Mouse (Mus musculus) limb, embryonic 14.5 days (tissue): Measurements from ENCODE around the gene Fhad1. TPM values are rescaled to one million over a fixed set of nuclear protein-coding genes. Genes with fewer than 3 reads are reported as not detected.
A peak's percentile ranks its signal among the peaks of the same experiment; 100 is the strongest.

ENCODE experiments used
- ATAC-seq: fragments of 200-750 bp; cut with Nextera tagmentation; 2 replicates; pipeline ENCODE4 v1.8.0; 2017; ENCODE audit warnings: low read depth, moderate number of reproducible peaks, moderate TSS enrichment; ENCODE audit not compliant: low FRiP score
- DNase-seq: peaks from one replicate; pipeline ENCODE4 v3.0.0-alpha.2; 2015; ENCODE audit warnings: low spot score
- H3K27ac ChIP-seq: fragments of 300-500 bp; sonication (generic); replicated peaks from 2 replicates; pipeline ENCODE4 v1.5.1; 2014; ENCODE audit warnings: low read depth, mild to moderate bottlenecking, low read length, moderate library complexity, mixed read lengths
- H3K27me3 ChIP-seq: fragments of 300-500 bp; sonication (generic); 2 replicates; pipeline ENCODE4 v1.6.1; 2014; ENCODE audit warnings: low read length, mixed read lengths; ENCODE audit not compliant: control insufficient read depth, insufficient read depth
- H3K36me3 ChIP-seq: fragments of 300-500 bp; sonication (generic); 2 replicates; pipeline ENCODE4 v1.6.1; 2014; ENCODE audit warnings: mild to moderate bottlenecking, low read length, moderate library complexity, mixed read lengths; ENCODE audit not compliant: control insufficient read depth, insufficient read depth
- H3K4me1 ChIP-seq: fragments of 300-500 bp; sonication (generic); 2 replicates; pipeline ENCODE4 v1.6.1; 2014; ENCODE audit warnings: antibody characterized with exemption, low read length, mixed read lengths; ENCODE audit not compliant: control insufficient read depth, insufficient read depth
- H3K4me2 ChIP-seq: fragments of 300-500 bp; sonication (generic); replicated peaks from 2 replicates; pipeline ENCODE4 v1.6.1; 2014; ENCODE audit warnings: low read depth, mild to moderate bottlenecking, low read length, moderate library complexity; ENCODE audit not compliant: severe bottlenecking
- H3K4me3 ChIP-seq: fragments of 300-500 bp; sonication (generic); replicated peaks from 2 replicates; pipeline ENCODE4 v1.5.1; 2014; ENCODE audit warnings: low read length
- H3K9ac ChIP-seq: fragments of 300-500 bp; sonication (generic); 2 replicates; pipeline ENCODE4 v1.6.1; 2014; ENCODE audit warnings: mild to moderate bottlenecking, low read depth, low read length, moderate library complexity; ENCODE audit not compliant: severe bottlenecking
- H3K9me3 ChIP-seq: fragments of 300-500 bp; sonication (generic); 2 replicates; pipeline ENCODE4 v1.6.1; 2016; ENCODE audit warnings: low read length; ENCODE audit not compliant: control insufficient read depth
- POLR2A ChIP-seq: fragments of 200-500 bp; IDR thresholded peaks from 2 replicates; pipeline ENCODE4 v1.8.0; 2012; ENCODE audit warnings: inconsistent platforms, mild to moderate bottlenecking, moderate library complexity, borderline replicate concordance; ENCODE audit not compliant: insufficient read depth, insufficient read length; ENCODE audit errors: extremely low read depth
- WGBS: fragments of 180-500 bp; shearing (Covaris S2); extraction: QIAGEN DNeasy Blood & Tissue Kit; methylation state at CpG from one replicate; pipeline ENCODE4 v1.1.7; 2014; 5-methylcytosine and 5-hydroxymethylcytosine counted together
- polyA plus RNA-seq, 2 experiments: library from polyadenylated mRNA; depleted of rRNA in 1 of 2; stranded (reverse) in 1 of 2; unstranded in 1 of 2; fragments of >200 nt; fragmentation: Nextera tagmentation in 1 of 2; extraction: Ambion mirVana in 1 of 2; gene quantifications; 2 replicates each; pipeline versions ENCODE4 v1.2.1 to v1.2.3; 2012 to 2014

Fhad1 gene
- polyA plus RNA-seq, 2 experiments: 2.7 to 3.1 TPM

DNA sequence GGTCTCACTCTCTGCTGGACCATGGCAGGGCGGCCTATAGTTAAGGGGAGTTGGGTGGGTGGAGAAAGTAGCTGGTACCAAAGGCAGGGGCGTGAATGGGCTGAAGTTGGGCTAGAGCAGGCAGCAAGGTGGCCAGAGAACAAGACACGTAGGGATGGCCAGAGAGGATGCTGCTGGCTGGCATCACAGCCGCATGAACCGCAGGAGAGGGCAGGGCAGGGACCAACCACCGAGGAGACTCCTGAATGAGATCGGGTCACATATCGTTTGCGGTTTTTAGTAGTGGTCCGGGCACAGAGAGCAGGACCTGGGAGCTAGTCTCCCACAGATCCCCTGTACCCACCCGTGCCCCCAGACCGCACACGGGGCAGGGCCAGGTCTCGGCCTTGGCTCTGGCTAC lies 155.5 kb downstream of the Fhad1 start:
- Histone ChIP-seq H3K9ac (no peak overlapping the region), H3K36me3 (peaks cover 26% of the 10 kb centered on the region), H3K27me3 (no peaks in the 10 kb centered on the region), H3K4me3 (no peak overlapping the region), H3K4me1 (no peaks in the 10 kb centered on the region), H3K4me2 (no peak overlapping the region), H3K27ac (no peak overlapping the region), H3K9me3 (no peaks in the 10 kb centered on the region)
- DNase-seq (no peak), ATAC-seq (no peak)
- 90% methylated on average over 14 of the region's 14 CpGs for WGBS
- no peak for TF ChIP-seq POLR2A

DNA sequence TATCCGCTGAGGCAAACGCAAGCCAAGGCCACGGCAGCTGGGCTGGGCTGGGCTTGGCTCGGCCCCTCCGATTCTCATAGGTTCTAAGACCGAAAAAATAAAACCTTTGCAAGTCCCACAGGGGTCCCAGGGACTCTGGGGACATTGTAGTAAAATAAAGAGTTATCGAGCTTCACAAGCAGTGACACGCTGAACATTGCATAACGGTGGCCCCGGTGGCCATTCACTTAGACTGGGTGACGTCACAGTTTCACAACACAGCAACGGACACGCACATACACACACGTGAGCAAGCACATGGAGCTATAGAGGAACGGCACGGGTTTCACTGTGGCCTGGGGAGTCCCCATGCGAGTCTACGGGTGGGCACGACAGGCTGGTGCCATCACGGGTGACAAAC lies 156.4 kb downstream of the Fhad1 start:
- H3K27me3 ChIP-seq: no peaks in the 10 kb centered on the region
- peaks cover 26% of the 10 kb centered on the region for H3K36me3 ChIP-seq
- no peak overlapping the region for H3K4me2 ChIP-seq
- DNase-seq (no peak), ATAC-seq (no peak)
- TF ChIP-seq POLR2A: no peak
- no peaks in the 10 kb centered on the region for H3K4me1 ChIP-seq
- no peaks in the 10 kb centered on the region for H3K9me3 ChIP-seq
- H3K4me3 ChIP-seq: no peak overlapping the region
- 92% methylated on average over 20 of the region's 20 CpGs for WGBS
- H3K27ac ChIP-seq: no peak overlapping the region
- H3K9ac ChIP-seq: no peak overlapping the region

DNA sequence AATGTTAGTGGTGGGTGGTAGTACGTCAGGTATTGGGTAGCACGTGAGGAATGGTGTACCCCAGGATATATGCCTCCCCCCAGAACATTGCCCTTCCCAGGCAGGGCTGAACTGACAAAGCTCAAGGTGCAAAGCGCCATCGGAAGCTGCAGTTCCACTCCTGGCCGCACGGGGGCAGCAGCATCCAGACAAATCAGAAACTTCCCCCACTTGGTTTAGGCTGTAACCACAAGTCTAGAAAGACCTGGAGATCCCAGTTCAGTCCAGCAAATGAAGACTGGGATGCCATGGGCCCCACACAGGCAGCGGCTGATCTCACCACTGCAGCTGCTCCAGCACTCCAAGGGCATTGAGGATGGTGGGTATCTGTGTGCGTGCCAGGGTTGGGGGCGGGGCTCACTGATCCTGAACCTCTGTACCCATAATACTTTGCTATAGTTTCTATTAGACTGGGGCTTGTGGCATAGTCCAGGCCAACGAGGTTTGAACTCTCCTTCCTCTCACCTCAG lies 157.4 kb downstream of the Fhad1 start:
- peak; percentile 79 for DNase-seq
- WGBS: 16% methylated on average over 10 of the region's 10 CpGs

DNA sequence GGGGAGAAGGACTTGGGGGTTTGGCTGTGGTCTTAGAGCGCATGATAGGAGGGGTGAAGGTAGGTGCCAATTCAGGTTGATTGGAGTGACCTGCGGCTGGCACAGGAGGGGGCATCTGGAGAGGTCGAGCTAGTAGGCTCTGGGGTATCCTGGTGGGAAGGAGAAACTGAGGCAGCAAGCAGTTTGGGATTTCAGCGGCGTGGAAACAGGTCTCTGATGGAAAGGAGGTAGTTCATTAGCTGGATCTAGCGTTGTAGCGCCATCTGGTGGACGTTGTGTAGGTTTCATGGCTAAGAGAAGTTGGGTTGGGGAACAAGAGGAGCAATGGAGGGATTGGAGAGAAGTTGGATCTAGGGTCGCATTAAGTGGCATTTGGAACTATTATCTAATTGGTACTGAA lies 161.4 kb downstream of the Fhad1 start:
- no peak overlapping the region for H3K27ac ChIP-seq
- H3K27me3 ChIP-seq: no peaks in the 10 kb centered on the region
- DNase-seq (no peak), ATAC-seq (no peak)
- H3K36me3 ChIP-seq: no peaks in the 10 kb centered on the region
- no peaks in the 10 kb centered on the region for H3K9me3 ChIP-seq
- WGBS: 73% methylated on average over 9 of the region's 9 CpGs
- no peaks in the 10 kb centered on the region for H3K4me1 ChIP-seq
- TF ChIP-seq POLR2A: no peak
- H3K9ac ChIP-seq: no peak overlapping the region
- no peak overlapping the region for H3K4me3 ChIP-seq
- no peak overlapping the region for H3K4me2 ChIP-seq

More for the DNA sequence above, 157.4 kb downstream of the Fhad1 start:
- H3K4me2 ChIP-seq: no peak overlapping the region
- H3K27me3 ChIP-seq: no peaks in the 10 kb centered on the region
- ATAC-seq: peak; percentile 54
- H3K9ac ChIP-seq: no peak overlapping the region
- H3K4me3 ChIP-seq: no peak overlapping the region
- H3K27ac ChIP-seq: no peak overlapping the region
- H3K36me3 ChIP-seq: peaks cover 26% of the 10 kb centered on the region
- no peak for TF ChIP-seq POLR2A
- H3K4me1 ChIP-seq: no peaks in the 10 kb centered on the region
- H3K9me3 ChIP-seq: no peaks in the 10 kb centered on the region

DNA sequence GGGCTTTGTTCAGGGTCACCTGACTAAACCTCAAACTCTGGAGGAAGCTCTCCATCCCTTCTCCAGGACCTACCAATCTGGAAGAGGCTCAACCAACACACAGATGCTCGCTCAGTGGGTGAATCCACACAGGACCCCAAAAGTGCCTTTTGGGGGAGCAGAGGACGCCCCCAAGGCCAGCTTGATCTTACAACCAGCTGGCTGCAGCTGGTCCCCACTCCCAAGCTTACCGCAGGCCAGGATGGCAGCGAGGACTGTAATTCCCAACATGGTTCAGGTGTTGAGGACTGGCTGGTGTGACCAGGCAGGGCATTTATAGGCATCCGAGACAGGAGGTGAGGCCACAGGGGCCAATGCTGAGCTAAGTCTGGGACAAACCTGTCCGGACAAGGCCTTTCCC lies 168.9 kb downstream of the Fhad1 start, which contains the start of gene Ctrc:
Gene Ctrc, minus strand, starts transcription at position 361 of the 400 bp plus-strand sequence.
- Histone ChIP-seq H3K9ac (no peak within 1 kb of the TSS), H3K36me3 (no peaks in the 10 kb centered on the region), H3K9me3 (no peaks in the 10 kb centered on the region), H3K4me2 (no peak within 1 kb of the TSS), H3K4me1 (no peaks in the 10 kb centered on the region), H3K4me3 (no peak within 1 kb of the TSS), H3K27me3 (no peaks in the 10 kb centered on the region), H3K27ac (no peak within 1 kb of the TSS)
- no peak for DNase-seq
- ATAC-seq: no peak
- TF ChIP-seq POLR2A: no peak
- WGBS: 76% methylated on average over 6 of the region's 6 CpGs

Other genes starting within 250 kb of the Fhad1 start
- gene Dnajc16, start 224.2 kb downstream of the Fhad1 start, polyA plus RNA-seq (2012; rRNA removed): 11.9 and 12.4 TPM in 2 replicates
- 2.8 and 3.2 TPM in 2 replicates for gene Dnajc16, start 224.2 kb downstream of the Fhad1 start, polyA plus RNA-seq (2014; fragmentation: Nextera tagmentation; extraction: Ambion mirVana)
- 20.4 and 24.8 TPM in 2 replicates for gene Casp9, start 221.5 kb downstream of the Fhad1 start, polyA plus RNA-seq (2012; rRNA removed)
- gene Casp9, start 221.5 kb downstream of the Fhad1 start, polyA plus RNA-seq (2014; fragmentation: Nextera tagmentation; extraction: Ambion mirVana): 11.2 and 13.8 TPM in 2 replicates
- gene Cela2a, start 188.9 kb downstream of the Fhad1 start, polyA plus RNA-seq (2012; rRNA removed): 0.19 and 0.47 TPM in 2 replicates
- not detected in 2 replicates for gene Cela2a, start 188.9 kb downstream of the Fhad1 start, polyA plus RNA-seq (2014; fragmentation: Nextera tagmentation; extraction: Ambion mirVana)
- gene Ctrc, start 168.7 kb downstream of the Fhad1 start, polyA plus RNA-seq (2012; rRNA removed): 0.08 TPM in 1 of 2 replicates, not detected in the other
- not detected in 2 replicates for gene Ctrc, start 168.7 kb downstream of the Fhad1 start, polyA plus RNA-seq (2014; fragmentation: Nextera tagmentation; extraction: Ambion mirVana)
- 57.8 and 71.4 TPM in 2 replicates for gene Efhd2, start 140.2 kb downstream of the Fhad1 start, polyA plus RNA-seq (2012; rRNA removed)
- 45.7 and 49.8 TPM in 2 replicates for gene Efhd2, start 140.2 kb downstream of the Fhad1 start, polyA plus RNA-seq (2014; fragmentation: Nextera tagmentation; extraction: Ambion mirVana)
- 11.6 and 12.0 TPM in 2 replicates for gene Tmem51, start 69.2 kb upstream of the Fhad1 start, polyA plus RNA-seq (2012; rRNA removed)
- gene Tmem51, start 69.2 kb upstream of the Fhad1 start, polyA plus RNA-seq (2014; fragmentation: Nextera tagmentation; extraction: Ambion mirVana): 18.8 and 19.2 TPM in 2 replicates
- 31.3 and 43.4 TPM in 2 replicates for gene Kazn, start 224.3 kb upstream of the Fhad1 start, polyA plus RNA-seq (2012; rRNA removed)
- gene Kazn, start 224.3 kb upstream of the Fhad1 start, polyA plus RNA-seq (2014; fragmentation: Nextera tagmentation; extraction: Ambion mirVana): 12.7 and 14.0 TPM in 2 replicates